Mouse (Mus musculus): ENCODE measurements around the gene Sugct.

- TF ChIP-seq MAFK (IDR thresholded peaks at IDR 0.05; ENCODE audit: insufficient read depth, low read depth, low read length) (no peak), CHD2 (IDR thresholded peaks at IDR 0.05; ENCODE audit: low read depth, low read length) (no peak), ZC3H11A (IDR thresholded peaks at IDR 0.05; ENCODE audit: borderline replicate concordance, low read depth, low read length) (no peak), HCFC1 (IDR thresholded peaks at IDR 0.05; ENCODE audit: borderline replicate concordance, insufficient read depth, low read length) (no peak)
Measured at GRCm38 (mm10) chr13:17342836-17343235, 352.5 kb downstream of the Sugct start.
